Mouse (Mus musculus) kidney, adult 2 months (tissue): ENCODE results near the gene Ahdc1.

ENCODE experiments used
- CTCF ChIP-seq: fragments of 200-500 bp; conservative IDR thresholded peaks from 2 replicates; pipeline ENCODE4 v1.5.1; 2011; ENCODE audit warnings: low read depth, mild to moderate bottlenecking, control low read depth, low read length, moderate library complexity, mixed read lengths; ENCODE audit not compliant: insufficient read depth, insufficient read length
- POLR2A ChIP-seq: fragments of 200-500 bp; IDR thresholded peaks from one replicate; pipeline ENCODE4 v1.6.1; 2011; ENCODE audit warnings: low read depth, low read length, control low read depth

GRCm38 (mm10) chr4:132963436-132963835 lies 47.6 kb upstream of the Ahdc1 start:
- TF ChIP-seq CTCF (no peak), POLR2A (no peak)
